Comparison of ENCODE assay signal across 9 mouse cellular contexts in the genomic region with DNA sequence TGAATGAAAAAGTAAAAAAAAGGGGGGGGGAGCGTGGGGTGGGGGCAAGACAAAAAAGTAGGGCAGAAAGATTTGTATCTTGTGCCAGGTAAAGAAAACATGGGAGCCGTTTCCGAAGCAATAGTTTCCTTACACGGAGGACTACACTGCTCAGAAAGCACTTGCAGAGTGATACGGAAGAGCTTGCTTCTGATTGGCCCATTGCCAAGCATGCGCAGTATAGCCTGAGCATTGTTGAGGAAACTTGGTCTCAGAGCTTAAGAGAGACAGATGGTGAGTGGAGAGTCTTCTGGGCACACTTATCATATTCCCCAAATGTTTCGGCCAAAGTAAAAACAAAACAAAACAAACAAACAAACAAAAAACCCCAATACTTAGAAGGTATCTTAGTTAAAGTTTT.
DNase-seq lines count a peak whose midpoint lies in the region; ATAC-seq lines count a peak whose summit lies in the region.
"Had no signal": no experiment of that assay in that cellular context is flagged by ENCODE, and none has a peak within 500 bp of the region (broad histone marks: within the 10 kb centered on the region; RNA-seq: fewer than 3 reads in every experiment).

No protein-coding gene starts in this region.

- H3K9ac ChIP-seq in hindbrain, embryonic 13.5 days: no peak overlapping the region
- H3K9ac ChIP-seq in hindbrain, embryonic 11.5 days (ENCODE audit: low read depth, low read length): no peak overlapping the region
- H3K9ac ChIP-seq in stomach, embryonic 16.5 days (ENCODE audit: low read length): no peak overlapping the region
- H3K9ac ChIP-seq: liver, embryonic 13.5 days; neural tube, embryonic 13.5 days had no signal

- no peaks in the 10 kb centered on the region for H3K27me3 ChIP-seq in hindbrain, embryonic 13.5 days
- no peaks in the 10 kb centered on the region for H3K27me3 ChIP-seq in hindbrain, embryonic 11.5 days (ENCODE audit: control insufficient read depth, insufficient read depth, low read length)
- no peaks in the 10 kb centered on the region for H3K27me3 ChIP-seq in stomach, embryonic 16.5 days (ENCODE audit: control insufficient read depth, insufficient read depth, low read length)
- H3K27me3 ChIP-seq: liver, embryonic 13.5 days; neural tube, embryonic 13.5 days had no signal

- H3K36me3 ChIP-seq in hindbrain, embryonic 13.5 days: no peaks in the 10 kb centered on the region
- no peaks in the 10 kb centered on the region for H3K36me3 ChIP-seq in hindbrain, embryonic 11.5 days (ENCODE audit: control insufficient read depth, insufficient read depth, low read length)
- no peaks in the 10 kb centered on the region for H3K36me3 ChIP-seq in stomach, embryonic 16.5 days (ENCODE audit: control insufficient read depth, insufficient read depth, low read length)
- H3K36me3 ChIP-seq: liver, embryonic 13.5 days; neural tube, embryonic 13.5 days had no signal

- DNase-seq in hindbrain, embryonic 11.5 days (ENCODE audit: low spot score): no peak
- peak; percentile 24 for DNase-seq in retina, postnatal 1 day
- DNase-seq in retina, embryonic 14.5 days (ENCODE audit: low spot score): no peak
- peak; percentile 3 for DNase-seq in induced T-regulatory cell, adult 2 months (ENCODE audit: low read depth)
- DNase-seq: liver, embryonic 13.5 days had no signal

- no peaks in the 10 kb centered on the region for H3K9me3 ChIP-seq in hindbrain, embryonic 13.5 days
- H3K9me3 ChIP-seq in hindbrain, embryonic 11.5 days (ENCODE audit: control insufficient read depth, low read length): no peaks in the 10 kb centered on the region
- H3K9me3 ChIP-seq in stomach, embryonic 16.5 days (replicated peaks; ENCODE audit: control insufficient read depth, low read length): no peaks in the 10 kb centered on the region
- H3K9me3 ChIP-seq: liver, embryonic 13.5 days; neural tube, embryonic 13.5 days had no signal

- 69% methylated on average over 7 of the region's 7 CpGs for WGBS in hindbrain, embryonic 13.5 days
- WGBS in hindbrain, embryonic 11.5 days: 85% methylated on average over 7 of the region's 7 CpGs
- WGBS in stomach, embryonic 16.5 days: 48% methylated on average over 7 of the region's 7 CpGs

- peak; percentile 72; the same call in 1 of the 2 replicates for ATAC-seq in hindbrain, embryonic 13.5 days (ENCODE audit: low FRiP score)
- ATAC-seq in hindbrain, embryonic 11.5 days (ENCODE audit: low FRiP score): no peak
- ATAC-seq in stomach, embryonic 16.5 days (ENCODE audit: insufficient read depth, low FRiP score): peak; percentile 78
- ATAC-seq in granulocyte monocyte progenitor cell, adult 5-6 weeks (replicated peaks; ENCODE audit: poor library complexity, severe bottlenecking): no peak

- H3K4me3 ChIP-seq in hindbrain, embryonic 13.5 days: no peak overlapping the region
- H3K4me3 ChIP-seq in hindbrain, embryonic 11.5 days (ENCODE audit: low read depth, low read length): no peak overlapping the region
- no peak overlapping the region for H3K4me3 ChIP-seq in stomach, embryonic 16.5 days (replicated peaks; ENCODE audit: low read length)
- H3K4me3 ChIP-seq: liver, embryonic 13.5 days; neural tube, embryonic 13.5 days had no signal

- no peak overlapping the region for H3K27ac ChIP-seq in hindbrain, embryonic 13.5 days
- no peak overlapping the region for H3K27ac ChIP-seq in hindbrain, embryonic 11.5 days (ENCODE audit: low read depth, low read length)
- no peak overlapping the region for H3K27ac ChIP-seq in stomach, embryonic 16.5 days (ENCODE audit: low read length)
- H3K27ac ChIP-seq: liver, embryonic 13.5 days; neural tube, embryonic 13.5 days had no signal

- no peak overlapping the region for H3K4me2 ChIP-seq in hindbrain, embryonic 13.5 days
- H3K4me2 ChIP-seq in hindbrain, embryonic 11.5 days (replicated peaks; ENCODE audit: low read depth, low read length): no peak overlapping the region
- 0 out of 2 replicates have a peak overlapping the region, but pooled peaks have one; percentile 12 for H3K4me2 ChIP-seq in stomach, embryonic 16.5 days (ENCODE audit: low read depth, low read length)
- H3K4me2 ChIP-seq: liver, embryonic 13.5 days; neural tube, embryonic 13.5 days had no signal

- H3K4me1 ChIP-seq in hindbrain, embryonic 13.5 days (replicated peaks): no peaks in the 10 kb centered on the region; the same call in 1 of the 2 replicates
- no peaks in the 10 kb centered on the region; the same call in 1 of the 2 replicates for H3K4me1 ChIP-seq in hindbrain, embryonic 11.5 days (replicated peaks; ENCODE audit: control insufficient read depth, insufficient read depth, low read length)
- no peaks in the 10 kb centered on the region for H3K4me1 ChIP-seq in stomach, embryonic 16.5 days (ENCODE audit: control insufficient read depth, insufficient read depth, low read length)
- H3K4me1 ChIP-seq: liver, embryonic 13.5 days had no signal

Comparison
In these comparisons a context has a peak if more than half of its experiments do, and no peak if none do; other contexts are left out.
1. ATAC-seq: peak in hindbrain, embryonic 13.5 days (single experiment) and stomach, embryonic 16.5 days (single experiment); none in hindbrain, embryonic 11.5 days (single experiment) and granulocyte monocyte progenitor cell, adult 5-6 weeks (single experiment).
2. DNase-seq: peak in retina, postnatal 1 day (single experiment) and induced T-regulatory cell, adult 2 months (single experiment); none in hindbrain, embryonic 11.5 days (single experiment) and retina, embryonic 14.5 days (single experiment).